Mouse (Mus musculus) neural tube, embryonic 15.5 days (tissue): ENCODE data around the gene Jam2. TPM values are rescaled to one million over a fixed set of nuclear protein-coding genes. Genes with fewer than 3 reads are reported as not detected.
A peak's percentile ranks its signal among the peaks of the same experiment; 100 is the strongest.

Experiments used
- ATAC-seq: fragments of 200-750 bp; cut with Nextera tagmentation; 2 replicates; pipeline ENCODE4 v1.8.0; 2017; ENCODE audit warnings: mild to moderate bottlenecking, moderate TSS enrichment, moderate library complexity; ENCODE audit not compliant: low FRiP score
- H3K27ac ChIP-seq: fragments of 300-500 bp; sonication (generic); replicated peaks from 2 replicates; pipeline ENCODE4 v1.5.1; 2015; ENCODE audit warnings: mild to moderate bottlenecking, inconsistent platforms
- H3K27me3 ChIP-seq: fragments of 300-500 bp; sonication (generic); replicated peaks from 2 replicates; pipeline ENCODE4 v1.6.1; 2015; ENCODE audit warnings: inconsistent platforms
- H3K36me3 ChIP-seq: fragments of 300-500 bp; sonication (generic); 2 replicates; pipeline ENCODE4 v1.6.1; 2015; ENCODE audit warnings: inconsistent platforms
- H3K4me1 ChIP-seq: fragments of 300-500 bp; sonication (generic); 2 replicates; pipeline ENCODE4 v1.6.1; 2015; ENCODE audit warnings: inconsistent platforms
- H3K4me2 ChIP-seq: fragments of 300-500 bp; sonication (generic); 2 replicates; pipeline ENCODE4 v1.6.1; 2015; ENCODE audit warnings: inconsistent platforms, mild to moderate bottlenecking, moderate library complexity
- H3K4me3 ChIP-seq: fragments of 300-500 bp; sonication (generic); replicated peaks from 2 replicates; pipeline ENCODE4 v1.5.1; 2015; ENCODE audit warnings: mild to moderate bottlenecking, inconsistent platforms
- H3K9ac ChIP-seq: fragments of 300-500 bp; sonication (generic); replicated peaks from 2 replicates; pipeline ENCODE4 v1.6.1; 2015; ENCODE audit warnings: mild to moderate bottlenecking, inconsistent platforms
- H3K9me3 ChIP-seq: fragments of 300-500 bp; sonication (generic); replicated peaks from 2 replicates; pipeline ENCODE4 v1.6.1; 2016; ENCODE audit warnings: inconsistent platforms
- whole genome bisulfite sequencing: fragments of 180-500 bp; shearing (Covaris S2); methylation state at CpG from one replicate; pipeline ENCODE4 v1.1.7; 2015; ENCODE audit warnings: mixed read lengths; 5-methylcytosine and 5-hydroxymethylcytosine counted together
- polyA plus RNA-seq: library from polyadenylated mRNA; unstranded; fragments of >200 nt; fragmentation: Nextera tagmentation; extraction: Ambion mirVana; gene quantifications from 2 replicates; pipeline ENCODE4 v1.2.1, GENCODE M21; 2015

Jam2 gene
- 20.8 and 24.5 TPM in 2 replicates for polyA plus RNA-seq

DNA sequence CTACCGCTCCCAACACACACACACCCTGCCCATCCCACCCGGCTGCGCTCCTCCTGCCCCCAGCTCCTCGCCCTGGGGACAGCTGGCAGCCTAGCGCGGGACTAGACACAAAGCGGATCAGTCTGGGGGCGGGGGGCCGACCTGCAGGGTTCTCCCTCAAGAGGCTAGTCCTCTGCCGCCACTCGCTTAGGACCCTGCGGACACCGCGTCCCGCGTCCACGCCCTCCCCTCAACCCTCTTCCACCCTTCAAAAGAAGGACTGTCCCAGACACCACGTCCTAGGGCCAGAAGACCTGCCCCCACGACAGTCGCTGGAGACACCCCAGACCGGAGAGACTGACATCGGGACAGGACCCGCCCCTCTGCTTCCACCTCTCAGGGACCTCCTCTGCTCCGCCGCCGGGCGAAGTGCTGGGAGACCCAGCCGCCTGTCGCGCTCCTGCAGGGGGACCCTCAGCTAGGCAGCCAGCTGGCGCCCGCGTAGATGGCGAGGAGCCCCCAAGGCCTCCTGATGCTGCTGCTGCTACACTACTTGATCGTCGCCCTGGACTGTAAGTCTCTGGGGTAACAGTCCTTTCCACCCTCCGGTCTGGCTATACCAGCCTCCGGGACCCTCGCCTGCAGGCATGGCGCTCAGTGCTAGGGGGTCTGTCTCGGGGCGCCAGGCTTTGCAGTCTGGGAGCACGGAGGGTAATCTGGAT lies at the start of gene Jam2:
Gene Jam2 (plus strand): TSS at position 121 of the 701 bp plus-strand sequence.
- Histone ChIP-seq H3K27ac (peak within 1 kb of the TSS; percentile 88), H3K4me2 (peak within 1 kb of the TSS; percentile 99), H3K9ac (peak within 1 kb of the TSS; percentile 70), H3K4me3 (peak within 1 kb of the TSS; percentile 72), H3K9me3 (no peaks in the 10 kb centered on the region), H3K27me3 (no peaks in the 10 kb centered on the region), H3K4me1 (peaks cover 28% of the 10 kb centered on the region), H3K36me3 (no peaks in the 10 kb centered on the region)
- peak; percentile 86 for ATAC-seq
- 1% methylated on average over 43 of the region's 43 CpGs for WGBS

DNA sequence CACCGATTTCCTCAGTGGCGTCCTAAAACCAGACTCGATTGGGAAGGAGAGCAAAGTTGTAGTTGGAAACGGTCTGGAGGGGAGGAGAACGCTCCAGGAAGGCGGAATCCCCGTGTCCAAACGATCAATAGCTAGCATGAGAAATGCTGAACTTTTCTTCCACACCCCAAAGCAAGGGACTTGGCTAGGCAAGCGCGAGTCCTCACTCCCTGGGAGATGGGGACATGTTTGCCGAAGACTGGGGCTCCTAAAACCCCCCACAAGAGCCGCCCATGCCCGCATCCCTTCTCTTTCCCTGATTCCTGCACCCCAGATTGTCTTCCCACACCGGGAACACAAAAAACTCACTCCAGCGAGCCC lies 39.1 kb upstream of the Jam2 start:
- Histone ChIP-seq H3K27me3 (no peaks in the 10 kb centered on the region), H3K4me1 (peaks cover 17% of the 10 kb centered on the region), H3K4me2 (peak overlapping the region; percentile 77), H3K36me3 (peaks cover 19% of the 10 kb centered on the region), H3K4me3 (peak overlapping the region; percentile 71), H3K9me3 (no peaks in the 10 kb centered on the region), H3K27ac (peak overlapping the region; percentile 69), H3K9ac (peak overlapping the region; percentile 63)
- WGBS: under 1% methylated on average over 15 of the region's 15 CpGs
- ATAC-seq: peak; percentile 69

DNA sequence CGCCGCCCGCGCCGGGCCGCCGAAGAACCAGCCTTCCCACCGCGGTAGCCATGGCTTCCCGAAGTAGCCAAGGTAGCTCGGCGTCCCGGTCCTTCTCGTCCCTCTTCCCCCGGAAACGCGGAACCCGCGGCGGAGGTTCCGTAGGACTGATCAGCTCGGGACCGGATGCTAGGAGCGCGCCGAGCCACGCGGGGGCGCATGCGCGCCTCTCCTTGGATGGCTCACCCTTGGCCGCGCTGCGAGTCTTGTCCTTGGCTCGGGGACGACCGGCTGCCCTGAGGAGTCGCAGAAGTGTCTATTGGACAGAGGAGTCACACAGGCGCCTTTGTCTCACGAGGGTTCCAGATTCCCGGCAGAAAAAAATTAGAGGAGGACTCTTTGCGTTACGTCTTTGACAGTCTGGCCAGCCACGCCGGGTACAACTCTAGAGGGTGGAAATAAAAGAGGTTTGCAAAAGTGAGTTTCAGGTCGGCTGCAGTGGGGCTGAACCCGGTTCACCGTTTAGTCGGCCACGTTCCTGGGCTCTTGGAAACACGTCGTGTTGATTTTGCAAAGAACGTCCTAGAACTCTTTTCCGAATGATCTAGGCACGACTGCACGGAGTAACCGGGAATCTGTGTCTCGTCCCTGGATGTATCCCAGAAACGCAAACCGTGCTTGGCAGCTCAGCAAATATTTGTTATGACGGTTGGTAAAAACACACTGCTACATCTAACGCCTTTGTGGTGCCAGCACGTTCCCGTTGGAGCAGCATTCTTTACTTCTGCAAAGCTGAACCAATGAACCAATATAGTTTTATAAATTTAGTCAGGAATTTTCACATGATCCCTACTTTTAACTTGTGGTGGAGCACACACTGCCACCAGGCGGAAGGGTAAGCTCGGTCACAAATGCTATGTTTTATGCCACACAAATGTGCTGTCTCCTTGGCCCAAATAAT lies 38.5 kb upstream of the Jam2 start, which contains the start of gene Mrpl39:
Gene Mrpl39 (minus strand): TSS at position 577 of the 940 bp plus-strand sequence.
- H3K9me3 ChIP-seq: no peaks in the 10 kb centered on the region
- WGBS: 1% methylated on average over 66 of the region's 66 CpGs
- ATAC-seq: peak; percentile 100

DNA sequence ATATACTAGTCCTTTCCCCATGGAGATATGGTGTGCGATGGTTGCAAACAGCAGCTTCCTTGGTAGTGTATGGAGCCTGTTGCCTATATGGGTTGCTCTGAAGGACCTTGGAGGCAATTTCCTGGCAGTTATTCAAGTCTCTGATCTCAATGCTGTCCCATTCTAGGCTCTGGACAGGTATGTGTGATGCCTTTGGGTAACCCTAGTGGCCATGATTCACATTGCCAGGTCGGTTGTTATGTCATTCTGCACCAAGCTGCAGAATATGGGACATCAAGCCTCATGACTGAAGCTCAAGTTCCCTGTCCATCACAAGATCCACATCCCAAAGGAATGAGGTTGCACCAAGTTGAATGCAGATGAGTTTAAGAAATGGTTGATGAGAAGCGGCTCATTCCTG lies 36.6 kb upstream of the Jam2 start:
- H3K27ac ChIP-seq: no peak overlapping the region
- no peak for ATAC-seq
- H3K36me3 ChIP-seq: no peaks in the 10 kb centered on the region
- H3K9me3 ChIP-seq: no peaks in the 10 kb centered on the region
- no peak overlapping the region for H3K4me2 ChIP-seq
- H3K4me1 ChIP-seq: peaks cover 17% of the 10 kb centered on the region
- 83% methylated on average over 3 of the region's 3 CpGs for WGBS
- no peak overlapping the region for H3K9ac ChIP-seq
- H3K27me3 ChIP-seq: no peaks in the 10 kb centered on the region
- no peak overlapping the region for H3K4me3 ChIP-seq

More for the DNA sequence above, 38.5 kb upstream of the Jam2 start, which contains the start of gene Mrpl39:
- Histone ChIP-seq H3K4me2 (peak within 1 kb of the TSS; percentile 77), H3K4me1 (peaks cover 17% of the 10 kb centered on the region), H3K9ac (peak within 1 kb of the TSS; percentile 63), H3K27me3 (no peaks in the 10 kb centered on the region), H3K4me3 (peak within 1 kb of the TSS; percentile 71), H3K27ac (peak within 1 kb of the TSS; percentile 72), H3K36me3 (peaks cover 15% of the 10 kb centered on the region)

DNA sequence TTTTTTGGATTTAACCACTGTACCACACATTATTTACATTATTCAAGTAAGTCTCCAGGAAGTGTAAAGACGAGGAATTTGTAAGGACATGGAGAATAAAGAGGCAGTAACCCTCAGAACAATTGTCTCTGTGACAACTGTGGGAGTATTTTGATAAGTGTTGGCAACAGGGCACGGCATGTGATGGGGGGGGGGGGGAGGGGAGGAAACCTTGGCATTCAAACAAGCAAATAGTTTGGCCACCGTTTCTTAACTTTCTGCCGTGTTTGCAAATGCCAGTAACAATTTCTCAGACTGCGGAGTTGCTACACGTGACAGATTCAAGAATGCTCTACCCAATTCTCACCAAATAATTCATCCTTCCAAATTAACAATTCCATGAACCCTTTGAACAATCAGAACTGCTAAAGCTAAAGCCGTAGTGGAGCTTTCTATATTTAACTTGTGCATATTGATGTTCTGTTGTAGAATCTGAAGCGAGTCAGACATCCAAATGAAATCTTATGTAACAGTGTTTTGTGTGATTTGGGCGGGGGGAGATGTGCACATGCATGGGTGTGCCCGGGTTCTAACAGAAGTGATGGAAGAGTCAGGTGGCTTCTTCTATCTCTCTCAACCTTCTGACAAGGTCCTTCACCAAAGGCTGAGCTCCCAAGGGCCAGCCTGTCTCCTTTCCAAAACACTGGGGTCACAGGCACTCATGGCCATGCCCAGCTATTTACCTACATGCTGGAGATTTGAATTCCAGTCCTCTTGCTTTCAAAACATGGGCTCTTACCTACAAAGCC lies 29.0 kb upstream of the Jam2 start:
- no peak for ATAC-seq
- no peak overlapping the region for H3K4me3 ChIP-seq
- H3K27me3 ChIP-seq: no peaks in the 10 kb centered on the region
- H3K9ac ChIP-seq: no peak overlapping the region
- no peaks in the 10 kb centered on the region for H3K36me3 ChIP-seq
- 64% methylated on average over 10 of the region's 10 CpGs for WGBS
- no peak overlapping the region for H3K4me2 ChIP-seq
- no peaks in the 10 kb centered on the region for H3K9me3 ChIP-seq
- H3K4me1 ChIP-seq: no peaks in the 10 kb centered on the region
- H3K27ac ChIP-seq: no peak overlapping the region

DNA sequence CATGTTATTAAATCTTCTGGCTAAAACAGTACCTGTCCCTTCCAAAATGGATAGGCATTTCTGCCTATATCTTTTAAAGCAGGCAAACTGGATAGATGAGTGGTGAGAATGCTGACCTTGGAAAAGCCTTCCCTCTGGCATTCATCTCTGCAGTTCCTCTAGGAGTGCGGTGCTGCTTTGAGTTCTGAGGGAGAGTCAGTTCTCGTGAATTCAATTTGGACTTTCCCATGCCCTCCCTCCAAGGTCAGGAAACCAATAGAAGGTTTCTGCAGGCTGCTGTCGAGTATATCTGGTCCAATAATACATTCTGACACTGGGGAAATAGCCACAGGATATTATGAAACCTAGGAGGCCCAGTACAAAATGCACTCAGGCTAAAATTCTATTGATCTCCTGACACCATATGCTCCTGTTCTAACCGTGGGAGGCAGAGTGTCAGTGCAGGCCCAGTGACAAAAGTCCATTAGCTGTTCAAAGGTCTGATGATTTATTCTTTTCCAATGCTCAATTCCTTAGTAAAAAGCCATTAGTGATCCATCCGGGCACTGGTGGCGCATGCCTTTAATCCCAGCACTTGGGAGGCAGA lies 28.1 kb upstream of the Jam2 start:
- WGBS: 76% methylated on average over 6 of the region's 6 CpGs
- Histone ChIP-seq H3K36me3 (no peaks in the 10 kb centered on the region), H3K4me2 (no peak overlapping the region), H3K4me1 (no peaks in the 10 kb centered on the region), H3K27ac (no peak overlapping the region), H3K4me3 (no peak overlapping the region), H3K27me3 (no peaks in the 10 kb centered on the region), H3K9ac (no peak overlapping the region), H3K9me3 (no peaks in the 10 kb centered on the region)
- no peak for ATAC-seq

DNA sequence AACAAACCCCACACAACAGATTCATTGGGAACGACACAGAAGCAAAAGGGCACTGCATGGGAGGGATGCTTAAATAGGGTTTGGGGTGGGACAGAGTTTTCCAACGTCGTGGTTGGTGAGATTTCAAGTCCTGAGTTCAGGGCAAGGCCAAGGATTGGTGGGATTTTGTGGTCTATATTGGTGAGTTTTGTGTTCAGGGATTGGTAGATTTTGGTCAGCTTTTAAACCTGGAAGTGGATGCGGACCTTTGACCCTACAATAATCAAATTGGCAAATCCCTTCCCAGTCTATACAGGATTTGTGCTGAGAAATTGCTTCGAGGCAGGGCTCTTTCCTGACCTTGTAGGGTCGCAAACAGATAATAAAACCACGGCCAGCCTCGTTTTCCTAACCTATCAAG lies 6.0 kb upstream of the Jam2 start:
- WGBS: 86% methylated on average over 8 of the region's 8 CpGs
- Histone ChIP-seq H3K36me3 (no peaks in the 10 kb centered on the region), H3K27ac (no peak overlapping the region), H3K9me3 (no peaks in the 10 kb centered on the region), H3K4me1 (peaks cover 4% of the 10 kb centered on the region), H3K9ac (no peak overlapping the region), H3K4me2 (no peak overlapping the region), H3K4me3 (no peak overlapping the region), H3K27me3 (no peaks in the 10 kb centered on the region)
- ATAC-seq: no peak

DNA sequence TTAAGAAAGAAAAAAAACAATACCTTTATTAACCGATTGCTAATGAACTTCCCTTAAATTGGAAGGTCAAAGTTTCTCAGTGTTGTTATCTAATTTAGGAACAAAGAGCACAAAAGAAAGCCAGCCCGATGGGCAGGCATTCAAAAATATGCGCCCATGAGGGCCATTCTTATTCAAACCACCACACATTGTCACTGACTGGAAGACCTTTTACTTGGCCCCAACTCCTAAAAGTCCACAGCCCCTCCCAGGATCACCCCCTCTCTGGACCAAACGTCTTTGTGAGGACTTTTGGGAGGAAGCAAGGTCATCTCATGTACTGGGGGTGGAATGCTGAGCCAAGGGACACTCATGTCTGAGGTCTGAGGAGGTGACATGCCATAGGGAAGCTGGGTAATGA lies 4.7 kb upstream of the Jam2 start:
- Histone ChIP-seq H3K27ac (no peak overlapping the region), H3K4me2 (no peak overlapping the region), H3K4me1 (peaks cover 11% of the 10 kb centered on the region), H3K9ac (no peak overlapping the region), H3K4me3 (no peak overlapping the region), H3K27me3 (no peaks in the 10 kb centered on the region), H3K36me3 (no peaks in the 10 kb centered on the region), H3K9me3 (no peaks in the 10 kb centered on the region)
- 34% methylated on average over 4 of the region's 4 CpGs for WGBS
- ATAC-seq: no peak

DNA sequence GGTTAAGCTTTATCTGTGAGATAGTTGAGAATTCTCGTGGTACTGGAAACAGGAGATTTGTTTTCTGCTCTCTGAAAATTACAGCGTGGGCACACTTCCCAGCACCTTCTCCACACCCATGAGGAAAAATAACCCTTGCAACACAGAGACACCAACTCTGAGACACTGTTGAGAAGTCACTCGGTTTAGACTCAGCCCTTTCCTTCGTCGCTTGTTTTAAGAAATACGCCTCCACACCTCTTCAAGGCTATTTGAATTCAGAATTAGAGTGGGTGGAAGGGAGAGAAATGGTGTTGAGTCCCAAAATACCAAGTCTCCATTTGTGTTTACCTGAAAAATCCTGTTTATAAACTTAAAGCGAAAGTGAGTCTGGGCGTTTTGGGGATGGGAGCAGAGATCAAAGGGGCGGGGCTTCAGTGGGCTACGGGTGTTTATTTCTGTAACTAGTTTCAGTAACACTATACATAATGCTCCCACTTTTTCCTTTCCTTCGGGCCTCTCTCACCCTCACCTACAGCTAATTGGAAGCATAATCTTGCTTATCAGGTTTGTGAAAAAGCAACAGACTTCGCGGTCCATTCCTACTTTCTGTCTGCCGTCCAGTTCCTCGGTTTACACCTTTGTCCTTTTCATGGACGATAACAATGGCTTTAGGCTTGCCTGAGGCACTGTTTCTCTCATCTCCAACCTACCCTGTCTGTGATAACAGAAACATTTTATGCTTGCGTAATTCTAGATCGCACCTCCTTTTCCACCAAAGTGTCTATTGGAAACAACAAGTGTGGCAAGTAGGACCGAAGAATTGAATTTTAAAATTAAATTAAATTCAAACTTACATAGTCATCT lies 4.1 kb upstream of the Jam2 start:
- no peaks in the 10 kb centered on the region for H3K36me3 ChIP-seq
- no peak for ATAC-seq
- H3K9me3 ChIP-seq: no peaks in the 10 kb centered on the region
- no peak overlapping the region for H3K4me3 ChIP-seq
- H3K27ac ChIP-seq: no peak overlapping the region
- H3K4me1 ChIP-seq: peaks cover 18% of the 10 kb centered on the region
- WGBS: 88% methylated on average over 19 of the region's 19 CpGs
- no peak overlapping the region for H3K9ac ChIP-seq
- no peak overlapping the region for H3K4me2 ChIP-seq
- H3K27me3 ChIP-seq: no peaks in the 10 kb centered on the region

DNA sequence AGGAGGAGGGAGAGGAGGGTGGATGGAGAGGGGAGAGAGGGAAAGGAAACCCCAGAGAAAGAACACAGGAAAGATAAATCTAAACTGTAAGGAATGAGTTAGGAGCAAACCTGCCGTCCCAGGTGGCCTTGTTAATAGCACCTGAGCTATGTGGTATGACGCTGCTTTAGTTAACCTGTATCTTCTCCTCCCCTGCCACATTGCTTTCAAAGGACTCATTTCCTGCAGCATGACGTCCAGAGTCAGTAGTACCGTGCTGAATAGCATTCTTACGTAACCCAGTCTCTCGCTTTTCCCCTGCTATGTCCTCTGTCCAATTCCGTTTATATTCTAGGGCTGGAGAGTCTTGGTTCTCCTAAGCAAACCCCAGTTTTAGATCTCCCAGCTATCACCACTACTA lies 3.0 kb upstream of the Jam2 start:
- Histone ChIP-seq H3K27ac (no peak overlapping the region), H3K4me3 (no peak overlapping the region), H3K36me3 (no peaks in the 10 kb centered on the region), H3K9ac (no peak overlapping the region), H3K9me3 (no peaks in the 10 kb centered on the region), H3K27me3 (no peaks in the 10 kb centered on the region), H3K4me1 (peaks cover 23% of the 10 kb centered on the region), H3K4me2 (no peak overlapping the region)
- WGBS: 92% methylated on average over 7 of the region's 7 CpGs
- ATAC-seq: no peak
